Mouse (Mus musculus) midbrain, embryonic 15.5 days (tissue): ENCODE data around the gene Ppm1n. TPM values are rescaled to one million over a fixed set of nuclear protein-coding genes. Genes with fewer than 3 reads are reported as not detected.
A peak's percentile ranks its signal among the peaks of the same experiment; 100 is the strongest.

Experiments used
- ATAC-seq: fragments of 200-750 bp; cut with Nextera tagmentation; replicated peaks from 2 replicates; pipeline ENCODE4 v1.8.0; 2017; ENCODE audit warnings: moderate TSS enrichment
- H3K27ac ChIP-seq: fragments of 300-500 bp; sonication (generic); 2 replicates; pipeline ENCODE4 v1.5.1; 2015; ENCODE audit warnings: mild to moderate bottlenecking, inconsistent platforms
- H3K27me3 ChIP-seq: fragments of 300-500 bp; sonication (generic); replicated peaks from 2 replicates; pipeline ENCODE4 v1.6.1; 2015; ENCODE audit warnings: inconsistent platforms
- H3K36me3 ChIP-seq: fragments of 300-500 bp; sonication (generic); replicated peaks from 2 replicates; pipeline ENCODE4 v1.6.1; 2015; ENCODE audit warnings: inconsistent platforms
- H3K4me1 ChIP-seq: fragments of 300-500 bp; sonication (generic); 2 replicates; pipeline ENCODE4 v1.6.1; 2015; ENCODE audit warnings: inconsistent platforms
- H3K4me2 ChIP-seq: fragments of 300-500 bp; sonication (generic); 2 replicates; pipeline ENCODE4 v1.6.1; 2015; ENCODE audit warnings: inconsistent platforms, mild to moderate bottlenecking, moderate library complexity
- H3K4me3 ChIP-seq: fragments of 300-500 bp; sonication (generic); 2 replicates; pipeline ENCODE4 v1.5.1; 2015; ENCODE audit warnings: mild to moderate bottlenecking, inconsistent platforms
- H3K9ac ChIP-seq: fragments of 300-500 bp; sonication (generic); 2 replicates; pipeline ENCODE4 v1.6.1; 2015; ENCODE audit warnings: mild to moderate bottlenecking, inconsistent platforms
- H3K9me3 ChIP-seq: fragments of 300-500 bp; sonication (generic); 2 replicates; pipeline ENCODE4 v1.6.1; 2016; ENCODE audit warnings: inconsistent platforms
- WGBS: fragments of 180-500 bp; shearing (Covaris S2); methylation state at CpG from one replicate; pipeline ENCODE4 v1.1.7; 2015; ENCODE audit warnings: mixed read lengths; 5-methylcytosine and 5-hydroxymethylcytosine counted together
- polyA plus RNA-seq: library from polyadenylated mRNA; unstranded; fragments of >200 nt; fragmentation: Nextera tagmentation; extraction: Ambion mirVana; gene quantifications from 2 replicates; pipeline ENCODE4 v1.2.1, GENCODE M21; 2015

The Ppm1n gene
- polyA plus RNA-seq, 1 experiment from 2014 or later = 1.7 TPM

GRCm38 (mm10) chr7:19271238-19272172 lies 8.4 kb downstream of the Ppm1n start, which contains the start of gene Vasp:
TSS of gene Vasp (minus strand) at chr7:19271817.
- peak within 1 kb of the TSS; percentile 85 for H3K4me2 ChIP-seq
- no peaks in the 10 kb centered on the region for H3K36me3 ChIP-seq
- H3K27ac ChIP-seq = peak within 1 kb of the TSS; percentile 83
- H3K27me3 ChIP-seq = no peaks in the 10 kb centered on the region; the same call in 1 of the 2 replicates
- H3K4me3 ChIP-seq = peak within 1 kb of the TSS; percentile 96
- ATAC-seq = peak; percentile 77
- peak within 1 kb of the TSS; percentile 95 for H3K9ac ChIP-seq
- WGBS = under 1% methylated on average over 58 of the region's 62 CpGs
- H3K9me3 ChIP-seq = no peaks in the 10 kb centered on the region
- H3K4me1 ChIP-seq = peaks cover 22% of the 10 kb centered on the region

- H3K27ac ChIP-seq = peak overlapping the region; percentile 29
- no peaks in the 10 kb centered on the region for H3K9me3 ChIP-seq
- peaks cover 22% of the 10 kb centered on the region for H3K4me1 ChIP-seq
- WGBS = 0% methylated on average over 18 of the region's 21 CpGs
- H3K27me3 ChIP-seq = no peaks in the 10 kb centered on the region; the same call in 1 of the 2 replicates
- peak overlapping the region; percentile 85 for H3K4me2 ChIP-seq
- peak overlapping the region; percentile 95 for H3K9ac ChIP-seq
- no peak for ATAC-seq
- no peaks in the 10 kb centered on the region for H3K36me3 ChIP-seq
- H3K4me3 ChIP-seq = peak overlapping the region; percentile 96
These were observed 9.2 kb downstream of the Ppm1n start for GRCm38 (mm10) chr7:19270509-19271237.

- no peaks in the 10 kb centered on the region; the same call in 1 of the 2 replicates for H3K27me3 ChIP-seq
- peak overlapping the region; percentile 95; the same call in 1 of the 2 replicates for H3K9ac ChIP-seq
- H3K9me3 ChIP-seq = no peaks in the 10 kb centered on the region
- 3% methylated on average over 14 of the region's 19 CpGs for WGBS
- ATAC-seq = no peak
- H3K4me2 ChIP-seq = peak overlapping the region; percentile 85
- H3K4me1 ChIP-seq = peaks cover 22% of the 10 kb centered on the region
- H3K4me3 ChIP-seq = peak overlapping the region; percentile 96
- H3K36me3 ChIP-seq = no peaks in the 10 kb centered on the region
- peak overlapping the region; percentile 42 for H3K27ac ChIP-seq
These were observed 10.0 kb downstream of the Ppm1n start for GRCm38 (mm10) chr7:19269721-19270441.

- Histone ChIP-seq H3K9ac (peak overlapping the region; percentile 95; the same call in 1 of the 2 replicates), H3K9me3 (no peaks in the 10 kb centered on the region), H3K36me3 (peaks cover 7% of the 10 kb centered on the region; the same call in 1 of the 2 replicates), H3K4me1 (peaks cover 22% of the 10 kb centered on the region), H3K27ac (peak overlapping the region; percentile 42; the same call in 1 of the 2 replicates), H3K4me3 (peak overlapping the region; percentile 96), H3K27me3 (no peaks in the 10 kb centered on the region), H3K4me2 (peak overlapping the region; percentile 85)
- no peak for ATAC-seq
- WGBS = 59% methylated on average over 10 of the region's 10 CpGs
These were observed 10.7 kb downstream of the Ppm1n start for GRCm38 (mm10) chr7:19268993-19269681.

GRCm38 (mm10) chr7:19267051-19267450 lies 12.8 kb downstream of the Ppm1n start:
- H3K4me1 ChIP-seq = peaks cover 22% of the 10 kb centered on the region
- ATAC-seq = no peak
- H3K9me3 ChIP-seq = no peaks in the 10 kb centered on the region
- H3K4me2 ChIP-seq = no peak overlapping the region
- no peak overlapping the region for H3K4me3 ChIP-seq
- H3K27me3 ChIP-seq = no peaks in the 10 kb centered on the region
- H3K9ac ChIP-seq = no peak overlapping the region
- WGBS = 76% methylated on average over 10 of the region's 10 CpGs
- H3K36me3 ChIP-seq = peaks cover 17% of the 10 kb centered on the region
- H3K27ac ChIP-seq = no peak overlapping the region

- Histone ChIP-seq H3K4me1 (peaks cover 22% of the 10 kb centered on the region), H3K27ac (no peak overlapping the region), H3K4me2 (no peak overlapping the region), H3K27me3 (no peaks in the 10 kb centered on the region), H3K9ac (no peak overlapping the region), H3K36me3 (peaks cover 17% of the 10 kb centered on the region), H3K4me3 (no peak overlapping the region), H3K9me3 (no peaks in the 10 kb centered on the region)
- WGBS = 84% methylated on average over 10 of the region's 10 CpGs
- no peak for ATAC-seq
These were observed 13.7 kb downstream of the Ppm1n start for GRCm38 (mm10) chr7:19265928-19266822.

- H3K4me1 ChIP-seq = peaks cover 12% of the 10 kb centered on the region
- ATAC-seq = no peak
- H3K4me2 ChIP-seq = no peak overlapping the region
- 76% methylated on average over 7 of the region's 7 CpGs for WGBS
- H3K4me3 ChIP-seq = no peak overlapping the region
- H3K27me3 ChIP-seq = no peaks in the 10 kb centered on the region
- no peak overlapping the region for H3K27ac ChIP-seq
- H3K36me3 ChIP-seq = peaks cover 19% of the 10 kb centered on the region
- no peaks in the 10 kb centered on the region for H3K9me3 ChIP-seq
- no peak overlapping the region for H3K9ac ChIP-seq
These were observed 14.7 kb downstream of the Ppm1n start for GRCm38 (mm10) chr7:19265147-19265546.

- WGBS = 85% methylated on average over 3 of the region's 3 CpGs
- H3K9me3 ChIP-seq = no peaks in the 10 kb centered on the region
- H3K27ac ChIP-seq = no peak overlapping the region
- H3K4me2 ChIP-seq = no peak overlapping the region
- no peaks in the 10 kb centered on the region for H3K4me1 ChIP-seq
- H3K36me3 ChIP-seq = peaks cover 25% of the 10 kb centered on the region; the same call in 1 of the 2 replicates
- no peak overlapping the region for H3K4me3 ChIP-seq
- no peak overlapping the region for H3K9ac ChIP-seq
- ATAC-seq = no peak
- no peaks in the 10 kb centered on the region for H3K27me3 ChIP-seq
These were observed 21.5 kb downstream of the Ppm1n start for GRCm38 (mm10) chr7:19258336-19258735.

- Histone ChIP-seq H3K36me3 (peaks cover 22% of the 10 kb centered on the region; the same call in 1 of the 2 replicates), H3K4me3 (no peak overlapping the region), H3K9ac (no peak overlapping the region), H3K9me3 (no peaks in the 10 kb centered on the region), H3K4me2 (no peak overlapping the region), H3K27me3 (no peaks in the 10 kb centered on the region), H3K4me1 (no peaks in the 10 kb centered on the region), H3K27ac (no peak overlapping the region)
- peak; percentile 71 for ATAC-seq
- WGBS = 32% methylated on average over 11 of the region's 11 CpGs
These were observed 22.4 kb downstream of the Ppm1n start for GRCm38 (mm10) chr7:19257390-19258022.

- Histone ChIP-seq H3K4me1 (no peaks in the 10 kb centered on the region), H3K9me3 (no peaks in the 10 kb centered on the region), H3K4me3 (no peak overlapping the region), H3K27me3 (no peaks in the 10 kb centered on the region), H3K36me3 (peaks cover 22% of the 10 kb centered on the region; the same call in 1 of the 2 replicates), H3K9ac (no peak overlapping the region), H3K27ac (no peak overlapping the region), H3K4me2 (no peak overlapping the region)
- ATAC-seq = no peak
- whole genome bisulfite sequencing = 90% methylated on average over 7 of the region's 7 CpGs
These were observed 23.3 kb downstream of the Ppm1n start for GRCm38 (mm10) chr7:19256567-19256966.
